Mouse (Mus musculus) midbrain, embryonic 12.5 days (tissue): Measurements from ENCODE around the gene Tbc1d24. TPM values are rescaled to one million over a fixed set of nuclear protein-coding genes. Genes with fewer than 3 reads are reported as not detected.
A peak's percentile ranks its signal among the peaks of the same experiment; 100 is the strongest.

ENCODE experiments used
- ATAC-seq: fragments of 200-750 bp; cut with Nextera tagmentation; 2 replicates; pipeline ENCODE4 v1.8.0; 2017; ENCODE audit warnings: low read depth, moderate TSS enrichment, moderate library complexity; ENCODE audit not compliant: low FRiP score
- H3K27ac ChIP-seq: fragments of 300-500 bp; sonication (generic); replicated peaks from 2 replicates; pipeline ENCODE4 v1.5.1; 2016; ENCODE audit warnings: mild to moderate bottlenecking
- H3K27me3 ChIP-seq: fragments of 300-500 bp; sonication (generic); 2 replicates; pipeline ENCODE4 v1.6.1; 2016; ENCODE audit warnings: mild to moderate bottlenecking
- H3K36me3 ChIP-seq: fragments of 300-500 bp; sonication (generic); 2 replicates; pipeline ENCODE4 v1.6.1; 2016
- H3K4me1 ChIP-seq: fragments of 300-500 bp; sonication (generic); 2 replicates; pipeline ENCODE4 v1.6.1; 2016
- H3K4me2 ChIP-seq: fragments of 300-500 bp; sonication (generic); replicated peaks from 2 replicates; pipeline ENCODE4 v1.6.1; 2016; ENCODE audit warnings: mild to moderate bottlenecking, moderate library complexity
- H3K4me3 ChIP-seq: fragments of 300-500 bp; sonication (generic); 2 replicates; pipeline ENCODE4 v1.5.1; 2016; ENCODE audit warnings: mild to moderate bottlenecking
- H3K9ac ChIP-seq: fragments of 300-500 bp; sonication (generic); replicated peaks from 2 replicates; pipeline ENCODE4 v1.6.1; 2016; ENCODE audit warnings: mild to moderate bottlenecking, moderate library complexity
- H3K9me3 ChIP-seq: fragments of 300-500 bp; sonication (generic); 2 replicates; pipeline ENCODE4 v1.6.1; 2016; ENCODE audit warnings: mild to moderate bottlenecking
- WGBS: fragments of 180-500 bp; shearing (Covaris S2); methylation state at CpG from one replicate; pipeline ENCODE4 v1.1.7; 2016; 5-methylcytosine and 5-hydroxymethylcytosine counted together
- polyA plus RNA-seq: library from polyadenylated mRNA; unstranded; fragments of >200 nt; fragmentation: Nextera tagmentation; extraction: Ambion mirVana; gene quantifications from 2 replicates; pipeline ENCODE4 v1.2.1, GENCODE M21; 2016

The Tbc1d24 gene
- 14.2 and 14.8 TPM in 2 replicates for polyA plus RNA-seq

DNA sequence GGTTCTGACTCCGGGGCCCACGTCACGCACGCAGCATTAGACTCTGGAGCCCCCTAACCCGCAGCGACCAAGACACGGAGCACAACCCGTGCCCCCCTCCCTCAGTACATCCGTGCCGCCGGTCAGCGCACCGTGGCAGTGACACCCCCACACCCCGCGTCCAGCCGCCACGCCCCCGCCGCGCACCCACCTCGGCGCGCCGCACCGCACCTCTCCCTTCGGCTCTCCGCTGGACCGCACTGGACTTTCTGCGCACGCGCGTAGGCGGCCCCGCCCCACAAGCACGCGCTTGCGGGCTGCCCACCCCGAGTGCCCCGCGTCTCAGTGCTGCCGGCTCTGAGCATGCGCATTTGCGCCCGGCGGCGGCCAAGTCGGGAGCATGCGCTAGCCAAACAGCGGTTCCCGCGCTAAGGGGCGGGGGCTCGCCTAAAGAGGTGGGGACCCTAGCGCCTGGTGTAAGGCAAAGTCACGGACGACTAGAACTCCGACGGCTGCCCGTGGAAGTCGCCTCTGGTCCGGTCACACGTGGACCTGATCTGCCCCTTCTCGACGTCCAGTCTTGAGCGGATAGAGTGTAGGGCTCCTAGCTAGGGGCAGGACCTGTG is at the start of gene Tbc1d24:
Tbc1d24 (minus strand) TSS at position 279 of the 605 bp plus-strand sequence.
- WGBS = under 1% methylated on average over 65 of the region's 65 CpGs
- no peaks in the 10 kb centered on the region for H3K9me3 ChIP-seq

DNA sequence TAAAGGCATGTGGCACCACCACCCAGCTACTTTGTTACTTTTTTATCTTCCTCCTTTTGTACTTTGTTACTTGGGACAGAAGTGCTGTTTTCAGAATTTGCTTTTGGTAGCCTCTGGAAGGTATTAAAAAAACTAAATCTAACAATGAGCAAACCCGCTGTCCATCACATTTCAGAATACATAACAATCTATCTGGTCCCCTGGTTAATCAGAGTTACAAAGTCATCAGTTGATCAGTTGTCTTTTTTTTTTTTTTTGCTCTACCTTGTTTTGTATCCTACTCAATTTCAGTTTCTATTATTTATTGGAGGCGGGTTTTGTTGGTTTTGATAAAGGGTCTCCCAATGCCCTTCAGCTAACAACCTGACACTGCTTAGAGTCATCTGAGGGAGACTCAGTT is 47.0 kb upstream of the Tbc1d24 start:
- Histone ChIP-seq H3K4me2 (peak overlapping the region; percentile 75; the same call in 1 of the 2 replicates), H3K4me3 (no peak overlapping the region)

More for the DNA sequence above, at the start of gene Tbc1d24:
- H3K4me1 ChIP-seq = peaks cover 77% of the 10 kb centered on the region
- H3K4me2 ChIP-seq = peak within 1 kb of the TSS; percentile 86
- H3K36me3 ChIP-seq = no peaks in the 10 kb centered on the region
- ATAC-seq = peak; percentile 65
- peak within 1 kb of the TSS; percentile 74 for H3K27ac ChIP-seq
- peak within 1 kb of the TSS; percentile 70 for H3K9ac ChIP-seq
- peak within 1 kb of the TSS; percentile 71 for H3K4me3 ChIP-seq
- peaks cover 41% of the 10 kb centered on the region for H3K27me3 ChIP-seq

DNA sequence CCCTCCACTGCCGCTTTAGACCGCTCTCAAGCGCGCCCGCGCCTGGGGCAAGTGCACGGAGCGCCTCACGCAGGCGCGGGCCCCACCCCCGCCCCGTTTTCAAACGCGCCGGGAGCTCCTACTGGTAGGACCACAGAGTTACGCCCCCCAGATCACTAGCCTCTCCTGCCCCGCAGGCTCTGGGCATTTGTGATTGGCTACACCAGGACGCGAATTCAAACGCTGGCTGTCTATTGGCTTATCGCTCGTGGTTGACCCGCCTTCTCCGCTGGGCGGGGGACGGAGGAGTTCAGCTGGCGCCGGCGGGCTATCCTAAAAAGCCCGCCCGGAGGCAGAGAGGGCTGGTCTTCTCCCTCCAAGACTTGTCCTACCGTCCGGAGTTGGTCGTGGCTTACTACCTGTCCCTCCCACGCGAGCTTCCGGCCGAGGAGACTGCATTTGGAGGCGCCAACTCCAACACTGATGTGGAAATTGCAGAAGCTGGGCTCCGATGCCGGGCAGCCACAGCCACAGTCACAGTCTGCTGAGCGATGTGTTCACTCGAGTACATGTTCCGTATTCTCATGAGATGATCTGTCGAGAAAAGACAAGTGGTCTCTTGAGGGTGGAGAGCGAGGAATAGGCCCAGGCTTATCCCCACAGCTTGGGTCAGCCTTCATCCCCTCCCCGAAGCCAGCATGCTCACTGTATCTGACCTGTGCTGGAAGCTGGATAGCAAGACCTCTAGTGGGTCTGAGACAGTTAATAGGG is 46.1 kb upstream of the Tbc1d24 start, which contains the start of gene Ccnf:
Ccnf (minus strand) TSS at position 165 of the 750 bp plus-strand sequence.
- Histone ChIP-seq H3K9ac (peak within 1 kb of the TSS; percentile 81), H3K4me2 (peak within 1 kb of the TSS; percentile 75), H3K27ac (peak within 1 kb of the TSS; percentile 75), H3K4me3 (peak within 1 kb of the TSS; percentile 78), H3K27me3 (no peaks in the 10 kb centered on the region), H3K36me3 (peaks cover 18% of the 10 kb centered on the region), H3K4me1 (peaks cover 10% of the 10 kb centered on the region), H3K9me3 (no peaks in the 10 kb centered on the region)
- ATAC-seq = peak; percentile 100
- WGBS = under 1% methylated on average over 47 of the region's 48 CpGs

More for the DNA sequence above, 47.0 kb upstream of the Tbc1d24 start:
- Histone ChIP-seq H3K9me3 (no peaks in the 10 kb centered on the region), H3K27me3 (no peaks in the 10 kb centered on the region), H3K9ac (no peak overlapping the region), H3K36me3 (peaks cover 16% of the 10 kb centered on the region), H3K4me1 (peaks cover 10% of the 10 kb centered on the region), H3K27ac (no peak overlapping the region)
- WGBS = 96% methylated on average over 2 of the region's 2 CpGs
- ATAC-seq = no peak

DNA sequence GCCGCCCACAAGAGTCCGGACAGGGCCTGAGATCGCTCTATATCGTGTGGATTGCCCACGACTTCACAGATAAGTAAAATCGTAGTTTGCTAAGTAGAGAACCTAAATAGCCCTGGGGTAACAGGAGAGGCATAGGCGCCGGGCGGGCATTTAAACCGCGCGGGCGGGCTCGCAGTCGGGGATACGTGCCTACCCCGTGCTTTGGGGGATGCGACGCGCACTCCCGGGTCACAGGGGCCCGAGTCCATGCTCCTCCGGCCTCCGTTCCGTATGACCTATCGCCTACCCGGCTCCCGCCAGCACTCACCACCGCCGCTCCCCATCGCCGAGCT is 45.6 kb upstream of the Tbc1d24 start:
- peaks cover 10% of the 10 kb centered on the region for H3K4me1 ChIP-seq
- no peaks in the 10 kb centered on the region for H3K27me3 ChIP-seq
- ATAC-seq = no peak
- peak overlapping the region; percentile 75 for H3K4me2 ChIP-seq
- no peaks in the 10 kb centered on the region for H3K9me3 ChIP-seq
- H3K36me3 ChIP-seq = peaks cover 23% of the 10 kb centered on the region
- WGBS = under 1% methylated on average over 32 of the region's 32 CpGs
- H3K27ac ChIP-seq = peak overlapping the region; percentile 65; the same call in 1 of the 2 replicates
- H3K9ac ChIP-seq = peak overlapping the region; percentile 81
- H3K4me3 ChIP-seq = peak overlapping the region; percentile 78

DNA sequence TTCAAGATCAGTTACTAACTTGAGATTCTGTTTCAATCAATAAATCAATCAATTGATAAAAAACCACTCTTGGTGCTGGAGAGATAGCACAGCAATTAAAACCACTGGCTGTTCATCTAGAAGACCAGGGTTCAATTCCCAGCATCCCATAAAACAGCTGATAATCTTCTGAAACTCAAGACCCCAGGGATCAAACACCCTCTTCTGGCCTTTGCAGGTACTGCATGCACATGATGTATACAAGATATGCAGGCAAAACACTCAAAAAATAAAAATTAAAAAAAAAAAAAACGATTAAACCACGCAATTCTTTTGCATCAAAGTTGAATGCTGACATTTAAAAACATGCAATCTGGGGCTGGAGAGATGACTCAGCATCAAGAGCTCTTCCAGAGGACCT is 43.3 kb upstream of the Tbc1d24 start:
- H3K4me2 ChIP-seq = no peak overlapping the region
- H3K4me3 ChIP-seq = no peak overlapping the region
- ATAC-seq = no peak
- no peaks in the 10 kb centered on the region for H3K27me3 ChIP-seq
- no peak overlapping the region for H3K27ac ChIP-seq
- WGBS = 98% methylated on average over 2 of the region's 2 CpGs
- H3K9ac ChIP-seq = no peak overlapping the region
- 0 out of 2 replicates have a peak, but pooled peaks cover 13% of the 10 kb centered on the region for H3K9me3 ChIP-seq
- peaks cover 10% of the 10 kb centered on the region for H3K4me1 ChIP-seq
- H3K36me3 ChIP-seq = peaks cover 41% of the 10 kb centered on the region

DNA sequence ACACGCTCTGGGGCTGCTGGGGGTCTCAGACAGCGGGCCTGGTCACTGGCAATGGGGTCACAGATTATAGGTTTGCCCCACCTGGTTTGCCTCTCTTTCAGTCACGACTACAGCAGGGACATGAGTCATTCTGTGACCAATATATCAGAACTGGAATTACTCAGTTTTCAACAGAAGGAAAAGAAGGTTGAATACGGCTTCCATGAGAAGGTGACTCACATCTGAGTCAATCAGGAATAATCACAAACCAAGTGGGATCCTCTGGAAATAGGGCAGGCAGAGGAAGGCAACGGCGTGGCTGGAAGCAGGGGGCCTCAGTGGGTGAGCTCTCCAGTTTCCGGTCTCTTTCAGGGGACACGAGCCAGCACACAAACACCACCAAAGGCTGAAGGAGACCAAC is 38.7 kb upstream of the Tbc1d24 start:
- Histone ChIP-seq H3K4me1 (no peaks in the 10 kb centered on the region), H3K4me2 (no peak overlapping the region), H3K27me3 (no peaks in the 10 kb centered on the region), H3K36me3 (peaks cover 84% of the 10 kb centered on the region), H3K4me3 (no peak overlapping the region), H3K9ac (no peak overlapping the region), H3K27ac (no peak overlapping the region), H3K9me3 (0 out of 2 replicates have a peak, but pooled peaks cover 13% of the 10 kb centered on the region)
- 97% methylated on average over 8 of the region's 8 CpGs for WGBS
- ATAC-seq = no peak

GRCm38 (mm10) chr17:24243311-24243969 is 38.1 kb upstream of the Tbc1d24 start:
- H3K9ac ChIP-seq = no peak overlapping the region
- no peak overlapping the region for H3K4me2 ChIP-seq
- no peak for ATAC-seq
- no peaks in the 10 kb centered on the region for H3K27me3 ChIP-seq
- 87% methylated on average over 4 of the region's 4 CpGs for WGBS
- H3K9me3 ChIP-seq = 0 out of 2 replicates have a peak, but pooled peaks cover 13% of the 10 kb centered on the region
- H3K4me1 ChIP-seq = no peaks in the 10 kb centered on the region
- H3K27ac ChIP-seq = no peak overlapping the region
- H3K4me3 ChIP-seq = no peak overlapping the region
- H3K36me3 ChIP-seq = peaks cover 84% of the 10 kb centered on the region

DNA sequence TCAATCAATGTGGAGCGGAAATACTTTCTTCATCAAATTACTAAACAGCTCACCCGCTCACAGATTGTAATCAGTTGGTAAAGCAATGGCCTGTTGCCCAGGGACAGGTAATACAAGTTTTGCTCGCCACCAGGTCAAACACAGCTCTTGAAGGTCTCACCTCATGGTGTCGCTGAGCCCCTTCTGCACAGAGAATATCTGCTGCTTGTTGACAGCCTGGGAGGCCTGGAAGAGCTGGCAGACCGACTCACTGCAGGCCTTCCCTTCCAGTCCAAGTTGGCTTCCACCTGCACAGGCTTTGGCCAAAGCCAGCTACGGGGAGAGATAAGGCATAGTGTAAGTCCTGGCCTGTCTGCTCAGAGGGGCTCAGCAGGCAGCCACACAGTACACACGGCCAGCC is 31.6 kb upstream of the Tbc1d24 start:
- H3K4me2 ChIP-seq = no peak overlapping the region
- no peak for ATAC-seq
- no peak overlapping the region for H3K27ac ChIP-seq
- H3K36me3 ChIP-seq = peaks cover 96% of the 10 kb centered on the region
- no peak overlapping the region for H3K4me3 ChIP-seq
- no peak overlapping the region for H3K9ac ChIP-seq
- no peaks in the 10 kb centered on the region for H3K9me3 ChIP-seq
- H3K4me1 ChIP-seq = no peaks in the 10 kb centered on the region
- no peaks in the 10 kb centered on the region for H3K27me3 ChIP-seq
- WGBS = 95% methylated on average over 7 of the region's 7 CpGs

DNA sequence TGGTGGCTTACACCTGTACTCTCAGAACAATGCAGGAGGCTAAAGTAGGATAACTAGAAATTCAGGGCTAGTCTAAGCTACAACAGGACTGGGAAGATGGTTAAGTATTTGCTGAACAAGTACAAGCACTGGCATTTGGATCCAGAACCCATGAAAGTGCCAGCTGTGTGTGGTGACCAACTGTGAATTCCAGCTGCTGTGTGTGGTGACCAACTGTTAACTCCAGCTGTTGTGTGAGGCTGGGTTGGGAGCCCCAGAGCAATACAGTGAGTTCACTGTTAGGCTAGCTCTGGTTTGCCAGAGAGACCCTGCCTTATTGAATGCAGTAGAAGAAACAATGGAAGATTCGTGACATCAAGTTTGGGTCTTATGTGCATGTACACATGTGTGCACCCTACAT is 31.1 kb upstream of the Tbc1d24 start:
- 90% methylated on average over 1 of the region's 1 CpGs for WGBS
- peaks cover 96% of the 10 kb centered on the region for H3K36me3 ChIP-seq
- H3K4me2 ChIP-seq = no peak overlapping the region
- H3K4me3 ChIP-seq = no peak overlapping the region
- no peak overlapping the region for H3K27ac ChIP-seq
- no peaks in the 10 kb centered on the region for H3K27me3 ChIP-seq
- no peaks in the 10 kb centered on the region for H3K4me1 ChIP-seq
- ATAC-seq = no peak
- no peak overlapping the region for H3K9ac ChIP-seq
- H3K9me3 ChIP-seq = no peaks in the 10 kb centered on the region

DNA sequence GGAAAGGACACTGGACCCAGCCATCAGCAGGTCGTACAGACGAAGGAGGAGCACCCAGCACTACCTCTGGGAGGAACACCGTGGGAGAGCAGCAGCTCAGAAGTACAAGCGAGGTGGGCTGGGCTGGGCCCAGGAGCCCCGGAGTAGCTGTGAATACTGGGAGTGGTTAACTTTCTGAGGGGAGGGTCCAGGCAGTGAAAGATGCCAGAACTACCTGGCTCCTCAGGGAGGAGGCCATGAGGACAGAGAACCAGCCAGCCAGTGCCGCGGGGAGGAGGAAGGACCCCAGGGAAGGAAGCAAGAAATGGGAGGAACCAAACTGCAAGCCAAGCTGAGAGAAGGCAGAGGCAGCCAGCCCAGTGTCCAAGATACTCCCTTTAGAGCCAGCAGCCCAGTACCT is 22.6 kb upstream of the Tbc1d24 start:
- Histone ChIP-seq H3K27me3 (no peaks in the 10 kb centered on the region), H3K4me2 (no peak overlapping the region), H3K4me1 (no peaks in the 10 kb centered on the region), H3K4me3 (no peak overlapping the region), H3K9me3 (no peaks in the 10 kb centered on the region), H3K9ac (no peak overlapping the region), H3K27ac (no peak overlapping the region), H3K36me3 (peaks cover 94% of the 10 kb centered on the region)
- ATAC-seq = no peak
- 94% methylated on average over 7 of the region's 7 CpGs for WGBS

DNA sequence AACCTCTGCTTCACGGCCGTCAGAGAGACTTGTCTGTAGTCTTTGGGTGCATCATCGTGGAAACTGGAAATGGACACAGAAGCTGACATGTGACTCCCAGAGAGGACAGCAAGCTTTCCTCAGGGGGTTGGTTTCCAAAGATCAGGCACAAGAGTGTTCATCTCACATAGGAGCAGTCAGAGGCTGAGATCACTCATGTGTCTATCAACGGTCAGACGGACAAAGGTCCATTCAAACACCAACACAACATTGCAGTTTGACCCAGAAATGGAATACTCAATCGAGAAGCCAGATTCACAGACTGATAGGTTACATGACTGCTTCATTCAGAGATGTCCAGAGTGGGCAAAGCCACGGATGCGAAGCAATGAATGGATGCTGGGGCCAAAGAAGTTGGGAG is 21.4 kb upstream of the Tbc1d24 start:
- no peak for ATAC-seq
- peaks cover 89% of the 10 kb centered on the region for H3K36me3 ChIP-seq
- H3K4me1 ChIP-seq = no peaks in the 10 kb centered on the region
- 91% methylated on average over 8 of the region's 8 CpGs for whole genome bisulfite sequencing
- H3K9me3 ChIP-seq = no peaks in the 10 kb centered on the region
- H3K27me3 ChIP-seq = no peaks in the 10 kb centered on the region
- no peak overlapping the region for H3K9ac ChIP-seq
- H3K27ac ChIP-seq = no peak overlapping the region
- H3K4me3 ChIP-seq = no peak overlapping the region
- H3K4me2 ChIP-seq = no peak overlapping the region

DNA sequence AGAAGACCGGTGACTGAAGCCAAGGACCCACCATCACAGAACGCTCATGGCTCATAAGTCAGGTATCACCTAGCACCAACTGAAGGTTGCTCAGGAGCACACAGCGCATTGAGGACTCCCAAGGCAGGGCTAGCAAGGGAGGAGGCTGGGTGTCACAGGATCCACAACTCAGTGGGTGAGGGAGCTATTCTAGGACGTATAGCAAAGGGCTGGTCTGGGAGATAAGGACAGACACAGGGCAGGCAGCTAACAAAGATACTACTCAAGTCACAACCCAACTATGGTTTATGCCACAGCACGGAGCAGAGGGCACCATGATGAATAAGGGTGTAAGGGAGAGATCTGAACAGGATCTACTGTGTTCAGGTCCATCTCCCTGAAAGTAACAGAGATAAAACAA is 20.5 kb upstream of the Tbc1d24 start:
- H3K9me3 ChIP-seq = no peaks in the 10 kb centered on the region
- 91% methylated on average over 5 of the region's 5 CpGs for WGBS
- no peak overlapping the region for H3K4me3 ChIP-seq
- H3K4me2 ChIP-seq = no peak overlapping the region
- no peak for ATAC-seq
- H3K27me3 ChIP-seq = no peaks in the 10 kb centered on the region
- H3K4me1 ChIP-seq = peaks cover 3% of the 10 kb centered on the region
- peaks cover 81% of the 10 kb centered on the region for H3K36me3 ChIP-seq
- H3K27ac ChIP-seq = no peak overlapping the region
- no peak overlapping the region for H3K9ac ChIP-seq
